Mouse (Mus musculus) kidney, adult 2 months (tissue): Measurements from ENCODE around the gene Wdr90.

ENCODE experiments used
- CTCF ChIP-seq: fragments of 200-500 bp; conservative IDR thresholded peaks from 2 replicates; pipeline ENCODE4 v1.5.1; 2011; ENCODE audit warnings: low read depth, mild to moderate bottlenecking, control low read depth, low read length, moderate library complexity, mixed read lengths; ENCODE audit not compliant: insufficient read depth, insufficient read length
- POLR2A ChIP-seq: fragments of 200-500 bp; IDR thresholded peaks from one replicate; pipeline ENCODE4 v1.6.1; 2011; ENCODE audit warnings: low read depth, low read length, control low read depth

- TF ChIP-seq CTCF: no peak
- no peak for TF ChIP-seq POLR2A
Measured at GRCm38 (mm10) chr17:25827011-25827410, 34.3 kb downstream of the Wdr90 start.
